Mouse (Mus musculus) frontal cortex, postnatal 36 days (tissue): ENCODE results near the gene Dcst2.

Source experiments
- DNase-seq, 2 experiments: peaks; one replicate each; pipeline ENCODE4 v3.0.0; 2022; ENCODE audit warnings: low spot score in 2 of 2

Gene Dcst2

DNA sequence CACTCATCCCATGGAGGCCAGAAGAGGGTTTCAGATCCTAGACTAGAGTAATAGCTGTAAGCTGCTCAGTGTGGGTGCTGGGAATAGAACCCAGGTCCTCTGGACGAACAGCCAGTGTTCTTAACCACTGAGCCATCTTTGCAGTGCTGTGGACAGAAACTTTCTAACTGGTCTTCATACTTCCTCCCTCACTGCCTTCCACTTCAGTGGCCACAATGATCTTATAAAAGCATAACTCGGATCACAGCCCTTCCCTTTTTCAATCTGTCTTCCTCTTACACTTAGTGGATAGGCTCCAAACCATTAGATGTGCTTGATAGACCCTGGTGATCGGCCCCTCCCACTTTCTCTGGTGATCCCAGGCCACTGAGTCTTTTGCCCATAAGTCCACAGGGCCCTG, 1.5 kb upstream of the Dcst2 start:
- DNase-seq = no peak

DNA sequence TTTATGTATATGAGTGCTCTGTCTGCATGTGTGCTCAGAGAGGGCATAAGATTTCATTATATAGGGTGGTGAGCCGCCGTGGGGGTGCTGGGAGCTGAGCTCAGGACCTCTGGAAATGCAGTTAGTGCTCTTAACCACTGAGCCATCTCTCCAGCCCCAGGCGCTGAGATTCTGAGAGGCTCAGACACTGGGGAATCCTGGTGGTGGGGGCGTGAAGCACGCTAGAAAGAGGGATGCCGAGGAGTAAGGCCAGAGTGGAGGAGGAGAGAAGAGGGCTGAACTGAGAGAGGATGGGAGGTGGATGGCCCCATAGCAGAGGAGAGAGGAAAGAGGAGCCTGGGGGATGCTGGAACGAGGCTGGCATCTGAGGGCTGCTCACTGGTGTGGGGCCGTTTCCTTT, 2.9 kb downstream of the Dcst2 start:
- DNase-seq = no peak

GRCm38 (mm10) chr3:89365153-89365485, 3.3 kb downstream of the Dcst2 start, which contains the start of gene Dcst1:
TSS of gene Dcst1 (minus strand) at chr3:89365253.
- DNase-seq = no peak

- DNase-seq = no peak
Observed at GRCm38 (mm10) chr3:89365486-89366414, 4.0 kb downstream of the Dcst2 start.

DNA sequence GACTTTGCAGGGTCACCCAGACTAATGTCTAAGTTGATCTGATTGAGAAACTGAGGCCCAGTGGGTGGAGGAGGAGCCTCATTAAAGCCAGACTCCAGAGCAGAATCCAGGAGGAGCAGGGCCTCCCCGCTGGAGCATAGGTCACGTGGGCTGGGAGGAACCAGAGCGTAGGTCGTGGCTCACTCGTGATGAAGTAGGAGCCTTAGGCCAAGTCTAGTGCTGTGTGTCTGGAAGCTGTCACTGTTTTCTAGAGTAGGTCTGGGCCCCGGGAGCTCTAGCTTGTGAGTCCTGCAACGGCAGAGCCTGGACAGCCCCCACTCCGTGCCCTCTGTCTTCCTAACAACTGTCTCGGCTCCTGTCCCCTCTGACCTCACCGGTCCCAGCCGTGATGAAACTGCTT, 5.6 kb downstream of the Dcst2 start:
- no peak for DNase-seq

DNA sequence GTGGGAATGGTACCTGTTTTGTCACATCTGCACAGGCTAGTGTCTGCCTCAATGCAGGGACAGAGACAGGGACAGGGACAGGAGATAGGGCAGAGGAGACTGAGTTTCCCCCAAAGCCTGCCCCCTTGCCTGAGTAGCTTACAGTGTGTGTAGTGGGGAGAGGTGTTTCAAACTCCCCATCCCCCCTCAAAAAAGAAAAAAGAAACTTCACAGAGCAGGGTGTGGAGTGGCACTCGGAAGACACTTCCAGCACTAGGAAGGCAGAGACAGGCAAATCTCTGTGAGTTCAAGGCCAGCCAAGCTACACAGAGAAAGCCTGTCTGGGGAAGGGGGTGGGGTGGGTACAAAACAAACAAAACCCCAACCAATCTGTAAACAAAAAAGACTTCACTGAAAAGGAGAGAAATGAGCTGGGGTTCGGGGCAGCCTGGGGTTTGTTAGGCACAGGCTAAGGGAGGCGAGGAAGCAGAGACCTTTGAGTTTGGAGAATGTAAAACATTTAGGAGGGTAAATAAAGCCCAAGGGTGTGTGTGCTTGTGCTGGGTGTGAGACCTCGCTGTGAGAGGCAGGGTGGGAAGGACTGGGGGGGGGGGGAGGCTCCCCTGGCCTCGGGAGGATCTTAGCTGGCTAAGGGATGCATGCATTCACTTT, 11.9 kb downstream of the Dcst2 start:
- DNase-seq = no peak

- no peak for DNase-seq
Observed at GRCm38 (mm10) chr3:89377831-89378230, 16.1 kb downstream of the Dcst2 start.

- DNase-seq = peak; percentile 59 to 76
Observed at GRCm38 (mm10) chr3:89378394-89379067, 16.8 kb downstream of the Dcst2 start.

DNA sequence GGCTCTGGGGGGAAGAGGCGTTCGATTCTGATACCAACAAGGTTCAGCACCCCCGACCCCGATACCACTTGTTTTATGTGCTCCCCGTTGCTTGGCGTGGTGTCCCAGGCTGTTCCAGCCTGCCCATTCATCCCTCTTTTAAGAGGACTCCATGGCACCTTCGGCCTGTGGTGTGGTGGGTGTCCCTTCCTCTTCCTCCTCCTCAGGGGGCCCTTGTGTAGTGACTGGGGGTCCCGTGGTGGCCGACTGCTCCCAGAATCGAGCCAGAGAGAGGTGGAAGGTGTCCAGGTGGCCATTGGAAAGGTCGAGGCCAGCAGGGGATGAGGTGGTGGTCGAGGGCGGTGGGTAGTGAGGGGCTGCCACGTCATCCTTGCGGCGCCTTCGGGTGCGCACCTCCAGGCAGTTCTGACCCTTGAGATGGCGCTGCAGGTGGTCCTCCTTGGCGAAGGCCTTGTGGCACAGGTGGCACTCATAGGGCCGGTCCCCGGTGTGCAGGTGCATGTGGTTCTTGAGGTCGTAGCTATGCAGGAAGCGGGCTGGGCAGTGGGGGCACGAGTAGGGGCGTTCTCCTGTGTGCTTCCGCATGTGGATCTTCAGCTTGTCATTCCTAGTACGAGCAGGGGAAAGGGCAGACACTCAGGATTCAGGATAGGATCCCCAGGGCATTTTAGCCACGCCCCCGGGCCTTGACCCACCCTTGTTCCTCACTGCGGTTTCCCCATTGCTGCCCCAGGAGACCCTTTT, 17.8 kb downstream of the Dcst2 start:
- no peak for DNase-seq

DNA sequence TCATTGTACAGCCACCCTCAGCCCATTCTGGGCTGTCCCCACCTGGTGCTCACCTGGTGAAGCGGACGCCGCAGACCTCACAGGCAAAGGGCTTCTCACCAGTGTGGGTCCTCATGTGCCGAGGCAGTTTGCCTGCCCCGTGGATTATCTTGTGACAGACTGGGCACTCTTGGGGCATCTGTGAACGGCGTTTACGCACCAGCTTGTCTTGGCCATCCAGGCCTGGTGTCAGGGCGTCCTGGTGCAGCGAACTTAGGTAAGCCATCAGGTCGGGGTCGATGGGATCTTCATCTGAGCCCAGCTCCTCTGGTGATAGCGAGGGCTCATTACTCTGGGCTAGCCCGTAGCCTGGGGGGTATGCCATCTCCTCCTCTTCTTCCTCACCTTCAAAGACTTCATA, 18.5 kb downstream of the Dcst2 start:
- DNase-seq = no peak

DNA sequence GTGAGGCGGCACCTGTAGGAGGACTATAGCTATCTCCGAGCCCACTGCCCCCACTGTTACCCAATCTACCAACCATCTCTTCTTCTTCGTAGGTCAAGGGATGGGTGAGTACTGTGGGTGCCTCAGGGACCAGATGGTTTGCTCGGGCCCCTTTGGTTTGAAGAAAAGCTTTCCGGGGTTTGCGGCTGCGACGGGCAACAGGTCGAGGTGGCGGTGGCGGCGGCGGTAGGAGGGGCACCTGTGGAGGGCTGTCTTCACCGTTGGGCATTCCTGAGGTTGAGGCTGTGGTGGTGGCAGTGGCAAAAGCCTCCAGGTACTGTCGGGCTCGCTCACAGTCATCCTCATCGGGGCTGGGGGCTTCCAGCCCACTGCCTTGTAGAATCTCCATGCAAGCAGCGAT, 18.9 kb downstream of the Dcst2 start:
- DNase-seq = no peak

DNA sequence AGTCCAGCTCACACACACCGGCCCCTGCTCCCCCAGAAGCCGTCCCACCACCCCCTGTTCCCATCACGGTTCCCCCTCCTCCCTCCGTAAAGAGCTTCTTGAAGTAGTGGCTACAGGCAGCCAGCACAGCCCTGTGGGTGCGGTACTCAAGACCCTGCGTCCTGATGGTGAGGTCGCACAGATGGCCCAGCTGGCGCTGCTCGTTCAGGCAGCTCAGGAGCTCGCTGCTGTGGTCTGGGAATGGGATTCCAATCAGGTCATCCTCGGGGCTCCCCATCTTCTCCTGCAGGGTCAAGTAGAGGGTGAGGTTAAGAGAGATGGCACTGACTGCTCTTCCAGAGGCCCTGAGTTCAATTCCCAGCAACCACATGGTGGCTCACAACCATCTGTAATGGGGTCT, 19.5 kb downstream of the Dcst2 start:
- no peak for DNase-seq

- no peak for DNase-seq
Observed at GRCm38 (mm10) chr3:89382033-89382882, 20.5 kb downstream of the Dcst2 start.

DNA sequence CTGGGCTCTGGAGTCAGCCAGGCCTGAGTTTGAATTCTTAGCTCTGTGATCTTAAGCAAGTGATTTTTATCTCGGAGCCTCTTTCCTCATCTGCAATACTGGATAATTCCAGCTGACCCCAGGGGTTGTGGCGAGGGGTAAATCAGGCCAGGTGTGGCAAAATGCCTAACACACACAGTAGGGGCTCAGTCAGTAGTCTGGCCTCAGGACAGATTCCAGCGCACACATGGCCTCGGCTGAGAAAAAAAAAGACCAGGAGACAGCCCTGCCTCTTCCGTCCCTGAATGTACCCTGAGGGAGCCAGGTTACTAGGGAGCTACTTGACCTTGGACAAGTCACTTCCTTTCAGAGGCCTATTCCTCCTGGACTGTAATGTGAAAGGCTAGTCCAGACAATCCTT, 21.2 kb downstream of the Dcst2 start:
- no peak for DNase-seq

GRCm38 (mm10) chr3:89383651-89384255, 22.0 kb downstream of the Dcst2 start:
- no peak for DNase-seq

- DNase-seq = no peak
Observed at GRCm38 (mm10) chr3:89384331-89385076, 22.7 kb downstream of the Dcst2 start.

- no peak for DNase-seq
Observed at GRCm38 (mm10) chr3:89385451-89385850, 23.7 kb downstream of the Dcst2 start.

DNA sequence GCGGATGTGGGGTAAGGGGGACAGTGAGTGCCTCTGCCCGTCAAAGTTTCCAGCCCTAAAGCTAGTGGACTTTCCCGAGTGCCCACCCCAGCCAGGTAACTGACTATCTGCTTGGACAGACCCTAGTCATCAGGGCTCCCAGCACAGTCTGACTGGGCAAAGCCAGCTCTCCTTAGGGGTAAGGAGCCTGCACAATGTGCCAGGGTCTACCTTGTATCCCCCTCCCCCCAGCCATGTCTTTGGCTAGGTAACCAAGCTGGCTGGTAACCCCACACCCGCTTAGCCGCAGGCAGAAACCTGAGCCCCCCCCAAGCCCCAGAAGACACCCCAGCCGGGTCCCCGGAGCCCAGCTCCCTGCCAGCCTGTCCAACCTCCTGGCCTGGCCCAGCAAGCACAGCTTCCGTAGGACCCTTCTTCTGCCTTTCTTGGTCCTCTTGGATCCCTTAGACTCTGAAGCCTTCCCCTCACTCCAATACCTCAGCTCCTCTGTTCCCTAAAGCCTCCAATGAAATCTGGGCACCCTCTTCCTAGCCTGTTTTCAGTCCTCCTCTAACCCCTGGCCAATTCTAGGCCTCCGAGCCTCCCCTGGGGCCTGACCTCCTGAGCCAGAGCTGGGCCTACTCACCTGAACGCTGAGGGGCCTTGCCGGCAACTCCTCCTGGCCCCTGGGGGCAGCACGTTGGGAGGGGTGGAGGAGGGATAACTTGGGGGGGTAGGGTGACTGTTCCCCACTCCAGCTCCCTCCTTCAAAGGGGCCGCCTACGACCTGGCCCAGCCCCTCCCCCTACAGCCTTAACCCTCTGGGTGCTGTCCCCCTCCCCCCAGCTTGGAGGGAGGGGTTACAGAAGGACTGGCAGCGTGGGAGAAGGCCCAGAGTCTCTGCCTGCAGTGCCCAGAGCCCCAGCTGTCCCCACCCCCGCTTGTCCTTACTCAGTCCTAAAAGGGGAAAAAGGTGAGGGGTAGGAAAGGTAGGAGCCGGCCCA, 25.0 kb downstream of the Dcst2 start:
- no peak for DNase-seq

DNA sequence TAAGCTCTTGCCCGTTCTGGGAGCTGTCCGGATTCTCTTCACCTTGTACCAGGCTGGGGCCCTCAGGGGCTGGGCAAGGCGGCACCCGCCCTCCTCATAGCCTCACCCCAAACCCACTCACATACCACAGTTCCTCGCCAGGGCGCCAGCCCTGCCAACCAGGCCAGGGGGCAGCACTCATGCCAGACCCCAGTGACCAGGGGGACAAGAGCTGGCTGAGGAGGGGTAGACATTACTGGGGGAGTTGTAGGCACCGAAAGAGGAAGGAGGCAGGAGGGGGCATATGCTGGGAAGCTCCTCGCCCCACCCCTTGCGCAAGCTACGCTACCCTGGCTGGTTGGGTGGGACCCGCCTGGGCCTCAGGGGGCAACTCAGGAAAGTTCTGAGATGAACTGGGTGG, 25.9 kb downstream of the Dcst2 start:
- no peak for DNase-seq
